Mouse (Mus musculus) liver, adult 2 months (tissue): ENCODE measurements around the gene Rpl15.

Experiments used
- CTCF ChIP-seq: fragments of 200-500 bp; IDR thresholded peaks from 2 replicates; pipeline ENCODE4 v1.5.1; 2011; ENCODE audit warnings: low read depth, low read length, control low read depth
- POLR2A ChIP-seq: fragments of 200-500 bp; IDR thresholded peaks from 2 replicates; pipeline ENCODE4 v1.6.1; 2011; ENCODE audit warnings: low read length, control low read depth; ENCODE audit not compliant: insufficient read depth; ENCODE audit errors: extremely low read depth

DNA sequence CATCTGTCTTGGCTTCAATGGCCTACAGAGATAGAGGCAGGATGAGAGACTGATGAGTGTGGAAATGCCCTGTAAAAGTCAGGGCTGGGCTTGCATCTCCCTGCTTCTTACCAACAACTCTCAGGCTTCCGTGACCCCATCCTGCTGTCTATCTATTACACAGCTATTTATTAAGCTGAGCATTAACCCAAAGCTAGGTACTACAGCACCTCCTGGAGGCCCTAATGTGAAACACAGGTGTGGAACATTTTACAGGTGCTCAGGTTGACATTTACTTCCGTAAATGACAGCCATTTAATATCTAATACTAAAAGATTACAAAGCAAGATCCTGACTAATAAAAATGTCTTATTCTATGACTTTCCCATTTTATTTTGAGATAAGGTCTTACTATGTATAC lies 29.5 kb upstream of the Rpl15 start:
- TF ChIP-seq CTCF (no peak), POLR2A (no peak)
